Mouse (Mus musculus) olfactory bulb, adult 2 months (tissue): ENCODE measurements around the gene Strada.

Source experiments
- CTCF ChIP-seq: fragments of 200-500 bp; IDR thresholded peaks from 2 replicates; pipeline ENCODE4 v1.5.1; 2012; ENCODE audit warnings: low read depth, mild to moderate bottlenecking, low read length, moderate library complexity; ENCODE audit not compliant: insufficient read depth
- POLR2A ChIP-seq: fragments of 200-500 bp; IDR thresholded peaks from 2 replicates; pipeline ENCODE4 v1.6.1; 2012; ENCODE audit warnings: mild to moderate bottlenecking, low read depth, low read length, moderate library complexity; ENCODE audit not compliant: insufficient read depth

GRCm38 (mm10) chr11:106173228-106173627 lies 28.7 kb downstream of the Strada start:
- TF ChIP-seq CTCF: no peak
- TF ChIP-seq POLR2A: no peak
